Mouse (Mus musculus) gonadal fat pad, adult 2 months (tissue): Measurements from ENCODE around the gene Fgfr2. TPM values are rescaled to one million over a fixed set of nuclear protein-coding genes. Genes with fewer than 3 reads are reported as not detected.
"Not testable (repeated sequence)": the region's sequence is repeated elsewhere in the genome, so short reads cannot be mapped to it uniquely, and the experiment has no call there.

Experiments used
- DNase-seq: peaks from one replicate; pipeline ENCODE4 v3.0.0-alpha.2; 2012; ENCODE audit warnings: low read depth
- polyA plus RNA-seq: library from polyadenylated mRNA; depleted of rRNA; stranded (reverse); fragments of >200 nt; gene quantifications from 2 replicates; pipeline ENCODE4 v1.2.3, GENCODE M21; 2012

Fgfr2 gene
- polyA plus RNA-seq, 1 experiment = 33.3 TPM

DNA sequence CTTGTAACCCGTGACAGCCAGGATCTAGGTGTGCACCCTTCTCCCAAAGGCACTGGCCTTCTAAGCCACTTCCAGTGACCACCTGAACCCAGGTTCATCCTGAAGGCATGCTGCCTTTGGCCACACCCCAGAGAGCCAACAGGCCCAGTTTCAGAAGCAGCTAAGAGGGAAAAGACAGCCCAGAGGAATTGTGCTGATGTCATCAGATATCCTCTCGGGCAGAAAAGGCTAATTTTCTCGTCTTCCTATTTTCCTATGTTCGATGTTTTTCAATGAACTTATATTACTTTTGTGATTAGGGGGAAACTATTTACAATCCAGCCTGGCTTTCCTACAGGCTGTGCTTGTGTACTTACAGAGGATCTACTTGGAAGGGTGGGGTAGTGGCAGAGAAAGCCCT is 582.6 kb downstream of the Fgfr2 start:
- DNase-seq = no peak

GRCm38 (mm10) chr7:132529206-132529605 is 593.9 kb downstream of the Fgfr2 start:
- no peak for DNase-seq

DNA sequence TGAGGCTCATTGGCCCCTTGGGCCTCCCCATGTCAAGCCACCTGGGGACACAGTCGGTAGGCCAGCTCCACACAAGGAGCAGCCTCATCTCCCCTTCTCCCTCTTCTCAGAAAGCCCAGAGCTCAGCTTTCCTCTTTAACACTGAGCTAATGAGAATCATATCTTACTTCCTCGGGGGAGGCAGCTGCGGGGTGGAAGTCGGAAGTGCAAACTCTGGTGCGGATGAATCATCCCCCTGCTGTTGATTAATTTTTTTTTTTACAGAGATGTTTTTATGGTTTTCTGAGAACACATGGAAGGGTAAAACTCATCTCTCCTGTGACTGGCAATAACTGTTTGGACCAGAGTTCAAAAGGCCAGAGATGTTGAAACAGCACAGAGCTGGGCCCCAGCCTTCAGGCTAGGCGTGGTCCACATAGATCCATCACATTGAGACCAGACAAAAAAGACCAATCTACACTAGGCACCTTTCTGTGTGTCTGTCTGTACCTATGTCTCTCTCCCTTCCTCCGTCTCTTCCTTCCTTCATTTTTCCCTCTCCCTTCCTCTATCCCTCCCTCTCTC is 609.6 kb downstream of the Fgfr2 start:
- no peak for DNase-seq

GRCm38 (mm10) chr7:132509110-132509509 is 614.0 kb downstream of the Fgfr2 start:
- DNase-seq = no peak

DNA sequence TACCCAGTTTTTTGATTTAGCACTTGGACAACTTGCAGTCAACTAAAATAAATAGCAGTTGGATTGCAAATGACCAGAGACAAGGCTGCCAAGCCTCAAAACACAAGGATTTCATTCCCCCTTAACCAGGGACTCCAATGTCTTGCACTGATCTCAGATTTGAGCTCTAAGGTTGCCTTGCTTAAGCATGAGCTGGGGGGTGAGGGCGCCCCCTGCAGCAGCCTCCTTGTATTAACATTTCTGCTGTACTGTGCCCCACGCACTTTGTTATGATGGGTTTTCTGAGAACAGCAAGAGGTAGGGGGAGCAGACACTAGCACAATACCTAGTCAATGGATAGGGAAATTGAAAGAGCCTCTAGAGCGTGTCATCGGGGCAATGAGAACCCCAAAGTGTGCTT is 615.8 kb downstream of the Fgfr2 start:
- no peak for DNase-seq

- DNase-seq = no peak
These were observed 616.9 kb downstream of the Fgfr2 start for GRCm38 (mm10) chr7:132506226-132506625.

DNA sequence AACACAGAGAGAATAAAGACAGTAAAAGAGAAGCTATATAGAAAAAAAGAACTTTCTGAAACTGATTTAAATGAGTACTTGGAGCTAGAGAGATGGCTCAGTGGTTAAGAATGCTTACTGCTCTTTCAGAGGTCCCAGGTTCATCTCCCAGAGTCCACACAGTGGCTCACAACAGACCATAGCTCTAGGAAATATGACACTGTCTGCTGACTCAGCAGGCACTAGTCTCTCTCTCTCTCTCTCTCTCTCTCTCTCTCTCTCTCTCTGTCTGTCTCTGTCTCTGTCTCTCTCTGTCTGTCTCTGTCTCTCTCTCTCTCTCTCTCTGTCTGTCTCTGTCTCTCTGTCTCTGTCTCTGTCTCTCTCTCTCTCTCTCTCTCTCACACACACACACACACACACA is 620.7 kb downstream of the Fgfr2 start:
- DNase-seq = not testable (repeated sequence)

GRCm38 (mm10) chr7:132497142-132497541 is 626.0 kb downstream of the Fgfr2 start:
- no peak for DNase-seq

GRCm38 (mm10) chr7:132494263-132494662 is 628.9 kb downstream of the Fgfr2 start:
- no peak for DNase-seq

DNA sequence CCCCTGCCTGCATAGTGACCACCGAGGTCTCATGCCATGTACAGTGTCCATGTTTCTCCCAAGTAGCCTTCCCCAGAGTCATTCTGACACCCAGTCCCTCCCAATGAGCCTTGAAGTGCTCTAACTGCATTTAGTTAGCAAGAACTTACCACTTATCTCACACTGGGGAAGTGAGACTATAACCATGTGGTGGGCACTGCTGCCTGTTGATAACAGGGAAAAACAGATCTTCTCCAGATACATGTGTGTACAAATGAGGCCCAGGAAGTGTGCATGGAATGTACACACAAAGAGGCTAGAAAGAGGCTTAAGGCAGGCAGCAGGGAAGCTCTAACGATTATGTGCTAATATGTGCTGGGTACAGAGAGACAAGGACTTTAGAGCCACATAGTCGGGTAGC is 629.5 kb downstream of the Fgfr2 start:
- DNase-seq = no peak

- no peak for DNase-seq
These were observed 631.2 kb downstream of the Fgfr2 start for GRCm38 (mm10) chr7:132491902-132492301.

DNA sequence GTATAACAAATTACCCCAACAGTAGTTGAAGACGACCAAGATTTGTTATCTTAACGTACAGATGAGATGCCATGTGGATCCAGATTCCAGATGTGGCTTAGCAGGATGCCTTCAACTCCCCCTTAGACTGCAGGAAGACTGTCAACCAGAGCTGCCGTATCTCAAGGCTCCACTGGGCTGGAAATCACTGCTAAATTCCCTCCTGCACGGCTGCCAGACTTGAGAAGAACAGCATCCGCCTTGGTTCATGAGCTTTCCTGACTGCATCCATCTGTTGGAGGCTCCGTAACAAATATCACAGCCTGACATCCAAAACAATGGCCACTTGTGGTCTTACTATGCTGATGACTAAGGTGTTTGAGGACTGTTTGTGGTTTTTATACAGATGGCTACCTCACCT is 635.8 kb downstream of the Fgfr2 start:
- no peak for DNase-seq

GRCm38 (mm10) chr7:132486403-132487178 is 636.6 kb downstream of the Fgfr2 start:
- DNase-seq = no peak

DNA sequence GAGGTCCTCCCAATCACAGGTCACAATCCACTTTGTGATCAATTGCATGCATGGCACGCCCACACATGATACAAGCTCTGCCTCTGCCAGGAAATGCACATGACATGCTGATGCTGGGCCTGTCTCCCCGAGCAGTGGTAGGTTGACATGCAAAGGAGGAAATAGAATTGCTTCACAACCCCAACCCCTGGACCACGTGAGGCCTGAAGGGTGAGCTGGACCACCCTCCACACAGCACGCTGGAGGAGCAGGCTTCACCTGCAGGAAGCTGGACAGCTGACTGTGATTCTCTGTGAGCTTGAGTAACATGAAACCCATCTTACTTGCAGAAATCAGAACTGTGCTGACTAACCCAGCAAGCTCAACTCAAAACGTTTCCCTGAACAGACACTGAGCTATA is 638.7 kb downstream of the Fgfr2 start:
- no peak for DNase-seq

DNA sequence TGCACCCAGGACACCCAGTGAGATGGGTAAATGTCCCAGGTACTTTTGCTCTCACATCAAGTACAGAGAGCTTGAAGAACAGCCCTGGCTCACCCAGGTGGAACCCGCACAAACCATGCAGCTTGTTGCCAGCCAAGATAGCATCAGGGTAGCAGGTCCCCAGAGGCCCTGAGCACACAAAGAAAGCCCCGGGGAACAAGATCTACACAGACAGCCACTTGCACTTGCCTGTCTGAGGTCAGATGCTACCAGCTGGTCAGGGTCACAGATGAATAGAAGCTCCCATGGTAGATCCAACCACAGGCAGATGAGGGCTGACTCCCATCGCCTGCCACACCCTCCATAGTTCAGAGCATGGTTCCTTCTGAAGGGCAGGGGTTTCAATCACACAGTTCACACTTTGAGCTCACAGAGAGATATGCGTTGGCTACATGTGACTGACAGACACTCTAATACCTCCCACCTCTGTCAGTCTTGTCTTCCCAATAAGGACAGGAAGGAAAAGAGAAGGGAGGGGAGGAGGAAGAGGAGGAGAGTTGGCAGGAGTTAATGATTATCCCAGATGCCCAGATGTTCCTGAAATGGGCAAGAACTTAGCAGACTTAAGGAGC is 642.3 kb downstream of the Fgfr2 start:
- no peak for DNase-seq

DNA sequence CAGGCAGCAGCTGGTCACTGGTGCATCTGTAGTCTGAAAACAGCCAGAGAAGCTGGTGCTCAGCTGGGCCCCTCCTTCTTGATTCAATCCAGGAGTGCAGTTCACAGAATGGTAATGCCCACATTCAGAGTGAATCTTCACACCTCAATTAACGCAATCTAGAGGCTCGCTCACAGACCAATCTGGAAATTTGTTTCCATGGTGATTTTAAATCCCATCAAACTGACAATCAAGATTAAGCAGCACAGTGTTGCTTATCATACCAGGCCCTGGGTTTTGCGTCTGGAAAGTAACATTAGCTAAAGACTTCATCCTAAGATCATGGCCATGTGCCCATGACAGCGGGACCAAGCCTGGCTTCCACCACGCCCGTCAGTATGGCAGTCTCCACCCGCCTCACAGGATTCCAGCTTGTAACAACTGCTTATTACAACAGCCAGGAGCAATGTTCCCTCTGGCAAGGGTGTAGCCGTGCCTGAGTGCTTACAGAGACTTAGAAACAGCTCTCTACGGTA is 644.8 kb downstream of the Fgfr2 start:
- no peak for DNase-seq

- DNase-seq = no peak
These were observed 645.4 kb downstream of the Fgfr2 start for GRCm38 (mm10) chr7:132477753-132478152.

DNA sequence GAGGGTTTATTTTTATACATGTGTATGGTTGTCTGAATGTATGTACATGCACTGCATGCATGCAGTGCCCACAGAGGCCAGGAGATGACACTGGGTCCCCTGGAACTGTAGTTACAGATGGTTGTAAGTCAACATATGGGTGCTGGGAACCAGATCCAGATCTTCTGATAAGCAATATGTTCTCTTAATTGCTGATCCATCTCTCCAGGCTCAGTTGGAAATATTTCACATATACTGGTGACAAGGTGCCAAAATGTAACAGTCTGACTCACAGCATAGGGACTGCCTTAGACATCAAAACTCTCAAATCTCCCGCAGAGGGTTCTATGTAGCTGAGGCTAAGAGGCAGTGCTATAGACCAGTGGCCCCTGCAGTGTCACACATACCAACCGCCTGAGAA is 646.7 kb downstream of the Fgfr2 start:
- DNase-seq = no peak

- peak; percentile 3 for DNase-seq
These were observed 648.1 kb downstream of the Fgfr2 start for GRCm38 (mm10) chr7:132475069-132475468.

DNA sequence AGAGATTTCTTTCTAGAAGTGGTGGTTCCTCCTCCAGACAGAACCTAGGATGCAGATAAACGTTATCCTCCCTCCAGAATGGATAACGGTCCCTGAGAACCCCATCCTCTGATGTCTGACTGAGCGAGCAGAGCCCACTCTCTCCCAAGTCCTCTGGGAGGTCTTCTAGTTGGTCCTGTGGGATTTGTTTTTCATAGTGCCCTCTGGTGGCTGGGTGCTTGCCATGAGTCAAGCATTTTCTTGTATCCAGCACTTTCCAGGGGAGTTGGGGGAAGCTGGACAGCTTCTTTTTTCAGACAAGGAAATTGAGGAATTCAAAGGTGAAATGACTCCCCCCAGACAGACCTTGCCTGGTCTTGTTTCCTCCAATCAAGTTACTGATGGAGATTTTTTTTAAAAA is 651.8 kb downstream of the Fgfr2 start:
- DNase-seq = no peak

DNA sequence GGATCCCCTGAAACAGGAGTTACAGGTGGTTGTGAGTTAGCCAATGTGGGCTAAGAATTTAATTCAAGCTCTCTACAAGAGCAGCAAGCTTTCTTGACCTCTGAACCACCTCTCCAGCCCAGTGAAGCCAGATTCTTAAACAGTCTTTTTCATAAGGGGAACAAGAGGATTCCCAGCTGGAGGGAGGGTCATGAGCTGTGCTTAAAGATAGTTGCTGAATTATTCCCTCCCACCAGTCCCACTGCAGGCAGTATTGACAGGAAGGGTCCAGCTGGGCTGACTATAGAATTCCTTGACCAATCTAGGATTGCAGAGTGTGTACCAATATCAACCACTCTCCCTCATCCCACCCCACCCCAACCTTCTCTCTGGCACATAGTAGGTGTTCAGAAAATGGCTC is 654.8 kb downstream of the Fgfr2 start:
- DNase-seq = no peak

DNA sequence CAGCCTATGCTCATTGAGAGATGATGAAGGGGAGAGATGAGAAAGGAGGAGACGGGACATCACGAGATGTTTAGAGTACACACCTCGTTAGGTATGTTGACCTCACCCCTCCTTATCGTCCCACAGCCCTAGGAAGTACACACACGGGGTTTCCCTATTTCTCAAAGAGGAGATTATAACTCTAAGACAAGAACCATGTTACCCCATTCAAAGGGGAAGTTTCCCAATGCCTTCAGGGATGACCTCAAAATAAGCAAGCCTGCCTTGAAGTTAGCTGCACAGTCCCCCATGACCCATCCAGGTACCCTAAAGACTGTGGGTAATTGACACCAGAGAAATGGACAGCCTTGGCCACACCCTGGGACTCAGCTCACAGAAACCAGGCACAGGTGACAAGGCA is 657.3 kb downstream of the Fgfr2 start:
- no peak for DNase-seq

- no peak for DNase-seq
These were observed 658.3 kb downstream of the Fgfr2 start for GRCm38 (mm10) chr7:132464894-132465293.
